Mouse (Mus musculus): ENCODE data around the gene Tcf7. TPM values are rescaled to one million over a fixed set of nuclear protein-coding genes. Genes with fewer than 3 reads are reported as not detected.
"Not testable (repeated sequence)": the region's sequence is repeated elsewhere in the genome, so short reads cannot be mapped to it uniquely, and the experiment has no call there.

The Tcf7 gene
- polyA plus RNA-seq, 1 experiment from 2014 or later: 12.6 TPM

GRCm38 (mm10) chr11:52225986-52226599 is 56.7 kb downstream of the Tcf7 start:
- Histone ChIP-seq H3K36me3 (no peaks in the 10 kb centered on the region), H3K27ac (no peak overlapping the region), H3K4me1 (replicated peaks) (peaks cover 14% of the 10 kb centered on the region), H3K9me3 (no peaks in the 10 kb centered on the region), H3K9ac (replicated peaks) (no peak overlapping the region), H3K27me3 (peaks cover 13% of the 10 kb centered on the region), H3K4me3 (replicated peaks) (no peak overlapping the region), H3K4me2 (no peak overlapping the region)
- 61% methylated on average over 3 of the region's 3 CpGs for WGBS
- ATAC-seq (ENCODE audit: insufficient number of reproducible peaks, insufficient read depth, low FRiP score, low TSS enrichment, low read depth): no peak

DNA sequence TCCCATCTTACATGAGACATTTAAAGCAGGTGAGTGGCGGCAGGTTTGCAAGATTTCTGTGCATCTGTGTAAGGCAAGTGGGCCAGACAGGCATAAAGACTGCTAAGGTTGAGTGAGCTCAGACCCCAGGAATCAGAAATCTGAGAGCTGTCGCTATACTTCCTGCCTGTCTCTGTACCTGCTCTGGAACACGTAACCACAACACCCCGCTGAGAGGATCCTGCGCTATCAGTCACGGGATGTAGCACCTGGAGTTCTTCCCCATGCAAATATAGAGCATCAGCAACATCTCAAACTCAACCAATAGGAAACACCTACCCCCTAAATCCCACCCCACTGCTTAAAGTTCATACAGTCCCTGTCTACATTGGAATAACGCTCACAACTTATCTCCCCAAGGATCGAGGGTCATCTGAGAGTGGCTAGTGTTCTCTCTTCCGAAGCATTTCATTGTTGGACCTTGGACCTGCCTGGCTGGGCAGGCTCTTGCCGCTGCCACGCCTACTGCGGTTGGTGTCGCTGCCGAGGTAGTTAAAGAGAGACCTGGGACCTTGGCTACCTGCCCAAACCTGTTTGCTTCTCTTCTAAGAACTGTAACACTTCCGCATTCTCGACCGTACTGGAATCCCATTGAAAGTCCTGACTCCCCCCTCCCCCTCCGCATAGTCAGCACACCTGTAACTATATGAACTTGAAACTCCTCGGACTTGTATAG is 58.7 kb downstream of the Tcf7 start:
- H3K4me1 ChIP-seq (replicated peaks): peaks cover 11% of the 10 kb centered on the region
- H3K4me2 ChIP-seq: peak overlapping the region; percentile 43
- H3K9ac ChIP-seq (replicated peaks): no peak overlapping the region
- H3K27ac ChIP-seq: no peak overlapping the region
- WGBS: 12% methylated on average over 19 of the region's 19 CpGs
- peak overlapping the region; percentile 16; the same call in 1 of the 2 replicates for H3K4me3 ChIP-seq (replicated peaks)
- peaks cover 13% of the 10 kb centered on the region for H3K27me3 ChIP-seq
- ATAC-seq (ENCODE audit: insufficient number of reproducible peaks, insufficient read depth, low FRiP score, low TSS enrichment, low read depth): no peak
- no peaks in the 10 kb centered on the region for H3K36me3 ChIP-seq
- no peaks in the 10 kb centered on the region for H3K9me3 ChIP-seq

DNA sequence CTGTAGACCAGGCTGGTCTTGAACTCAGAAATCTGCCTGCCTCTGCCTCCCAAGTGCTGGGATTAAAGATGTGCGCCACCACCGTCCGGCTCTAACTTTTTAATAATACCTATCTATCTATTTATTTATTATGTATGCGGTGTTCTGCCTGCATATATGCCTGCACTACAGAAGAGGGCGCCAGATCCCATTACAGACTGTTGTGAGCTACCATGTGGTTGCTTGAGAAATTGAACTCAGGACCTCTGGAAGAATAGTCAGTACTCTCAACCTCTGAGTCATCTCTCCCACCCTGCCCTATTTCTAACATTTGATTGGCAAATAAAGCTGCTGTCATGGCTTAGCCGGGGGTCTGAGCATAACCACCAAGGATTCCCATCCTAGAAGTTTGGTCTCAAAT is 59.9 kb downstream of the Tcf7 start:
- ATAC-seq (ENCODE audit: insufficient number of reproducible peaks, insufficient read depth, low FRiP score, low TSS enrichment, low read depth): no peak
- peaks cover 11% of the 10 kb centered on the region for H3K4me1 ChIP-seq (replicated peaks)
- H3K27ac ChIP-seq: no peak overlapping the region
- no peak overlapping the region for H3K4me2 ChIP-seq
- no peaks in the 10 kb centered on the region for H3K36me3 ChIP-seq
- WGBS: 77% methylated on average over 6 of the region's 6 CpGs
- peaks cover 13% of the 10 kb centered on the region for H3K27me3 ChIP-seq
- no peak overlapping the region for H3K4me3 ChIP-seq (replicated peaks)
- H3K9me3 ChIP-seq: no peaks in the 10 kb centered on the region
- H3K9ac ChIP-seq (replicated peaks): no peak overlapping the region

DNA sequence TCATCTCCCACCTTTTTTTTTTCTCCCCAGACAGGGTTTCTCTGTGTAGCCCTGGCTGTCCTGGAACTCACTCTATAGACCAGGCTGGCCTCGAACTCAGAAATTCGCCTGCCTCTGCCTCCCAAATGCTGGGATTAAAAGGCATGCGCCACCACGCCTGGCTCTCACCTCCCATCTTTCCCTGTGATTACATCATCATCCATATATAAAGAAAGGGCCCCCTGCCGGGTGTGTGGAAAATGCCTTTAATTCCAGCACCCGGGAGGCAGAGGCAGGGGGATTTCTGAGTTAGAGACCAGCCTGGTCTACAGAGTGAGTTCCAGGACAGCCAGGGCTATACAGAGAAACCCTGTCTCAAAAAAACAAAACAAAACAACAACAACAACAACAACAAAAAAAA is 60.9 kb downstream of the Tcf7 start:
- not testable (repeated sequence) for H3K36me3 ChIP-seq; H3K9ac ChIP-seq (replicated peaks); H3K4me3 ChIP-seq (replicated peaks); ATAC-seq (ENCODE audit: insufficient number of reproducible peaks, insufficient read depth, low FRiP score, low TSS enrichment, low read depth); H3K4me2 ChIP-seq; H3K27ac ChIP-seq; H3K9me3 ChIP-seq
- peaks cover 13% of the 10 kb centered on the region for H3K27me3 ChIP-seq
- WGBS: 90% methylated on average over 6 of the region's 6 CpGs
- peaks cover 11% of the 10 kb centered on the region for H3K4me1 ChIP-seq (replicated peaks)

GRCm38 (mm10) chr11:52220282-52220681 is 62.5 kb downstream of the Tcf7 start:
- WGBS: 5% methylated on average over 4 of the region's 4 CpGs

GRCm38 (mm10) chr11:52213887-52214286 is 68.9 kb downstream of the Tcf7 start, which contains the start of gene Olfr1371:
TSS of gene Olfr1371 (minus strand) at chr11:52213987.
- H3K27me3 ChIP-seq: no peaks in the 10 kb centered on the region
- H3K9me3 ChIP-seq: no peaks in the 10 kb centered on the region
- no peaks in the 10 kb centered on the region for H3K4me1 ChIP-seq (replicated peaks)
- H3K27ac ChIP-seq: no peak within 1 kb of the TSS
- H3K9ac ChIP-seq (replicated peaks): no peak within 1 kb of the TSS
- no peak within 1 kb of the TSS for H3K4me2 ChIP-seq
- ATAC-seq (ENCODE audit: insufficient number of reproducible peaks, insufficient read depth, low FRiP score, low TSS enrichment, low read depth): no peak
- H3K36me3 ChIP-seq: no peaks in the 10 kb centered on the region
- H3K4me3 ChIP-seq (replicated peaks): no peak within 1 kb of the TSS

More at GRCm38 (mm10) chr11:52220282-52220681, 62.5 kb downstream of the Tcf7 start:
- H3K4me1 ChIP-seq (replicated peaks): peaks cover 11% of the 10 kb centered on the region
- no peak overlapping the region for H3K9ac ChIP-seq (replicated peaks)
- no peaks in the 10 kb centered on the region for H3K36me3 ChIP-seq
- no peak overlapping the region for H3K27ac ChIP-seq
- H3K9me3 ChIP-seq: no peaks in the 10 kb centered on the region
- ATAC-seq (ENCODE audit: insufficient number of reproducible peaks, insufficient read depth, low FRiP score, low TSS enrichment, low read depth): 0 out of 2 replicates have a peak, but pooled peaks have one; percentile 42
- no peak overlapping the region for H3K4me3 ChIP-seq (replicated peaks)
- peak overlapping the region; percentile 32 for H3K4me2 ChIP-seq
- H3K27me3 ChIP-seq: peaks cover 13% of the 10 kb centered on the region

Other genes starting within 250 kb of the Tcf7 start
- 107 and 108 TPM in 2 replicates for gene Ppp2ca, start 184.3 kb downstream of the Tcf7 start, polyA plus RNA-seq (2016; fragmentation: Nextera tagmentation; extraction: Ambion mirVana)
- not detected in 2 replicates for gene Olfr1373, start 137.5 kb downstream of the Tcf7 start, polyA plus RNA-seq (2016; fragmentation: Nextera tagmentation; extraction: Ambion mirVana)
- gene Olfr1371, start 69.0 kb downstream of the Tcf7 start, polyA plus RNA-seq (2016; fragmentation: Nextera tagmentation; extraction: Ambion mirVana): not detected in 2 replicates
- gene Skp1a, start 51.0 kb downstream of the Tcf7 start, polyA plus RNA-seq (2016; fragmentation: Nextera tagmentation; extraction: Ambion mirVana): 871 and 976 TPM in 2 replicates
- 203 and 227 TPM in 2 replicates for gene Vdac1, start 77.8 kb upstream of the Tcf7 start, polyA plus RNA-seq (2016; fragmentation: Nextera tagmentation; extraction: Ambion mirVana)
- gene 9530068E07Rik, start 113.4 kb upstream of the Tcf7 start, polyA plus RNA-seq (2016; fragmentation: Nextera tagmentation; extraction: Ambion mirVana): 161 and 173 TPM in 2 replicates

Data from limb, embryonic 12.5 days (tissue).